Mouse (Mus musculus) CD4-positive, CD25-positive, alpha-beta regulatory T cell, adult 4 months (primary cell): Measurements from ENCODE around the gene Slc12a7. TPM values are rescaled to one million over a fixed set of nuclear protein-coding genes. Genes with fewer than 3 reads are reported as not detected.

Experiments used
- ATAC-seq: one replicate; pipeline ENCODE4 v1.8.0; 2017
- polyA plus RNA-seq, 2 experiments: library from polyadenylated mRNA; unstranded; fragments of 100-300 nt; shearing (Covaris generic); gene quantifications; one replicate each; pipeline ENCODE4 v1.2.1; 2017

Gene Slc12a7
- polyA plus RNA-seq, 2 experiments from 2014 or later: 37.2 to 50.1 TPM

DNA sequence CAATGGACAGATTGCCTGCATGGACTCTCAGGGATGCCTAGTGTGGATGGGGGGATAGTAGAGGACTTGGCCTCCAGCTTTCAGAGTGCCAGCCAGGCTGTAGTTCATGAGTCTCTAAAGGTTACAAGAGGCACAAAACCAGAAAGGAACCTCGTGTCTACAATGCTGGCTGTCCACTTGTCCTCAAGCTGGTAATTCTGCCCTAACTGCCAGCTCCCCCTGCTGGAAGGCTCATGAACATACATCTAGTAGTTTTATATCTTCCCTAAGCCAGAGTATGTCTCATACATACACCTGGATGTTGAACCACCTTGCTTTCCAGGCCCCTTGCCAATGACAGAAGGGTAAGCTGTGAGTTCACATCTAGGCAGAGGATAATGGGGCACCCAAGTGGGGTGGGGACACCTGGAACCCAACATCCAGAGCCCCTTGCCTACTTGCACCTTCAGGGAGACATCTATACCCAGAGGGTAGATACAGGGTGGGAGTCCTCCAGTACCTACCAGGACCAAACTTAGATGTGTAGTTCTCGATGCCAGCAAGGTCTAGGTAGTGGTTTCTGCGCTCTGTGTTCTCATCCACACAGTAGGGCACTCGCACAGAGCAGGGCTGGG, 89.4 kb downstream of the Slc12a7 start:
- peak; percentile 85 for ATAC-seq

DNA sequence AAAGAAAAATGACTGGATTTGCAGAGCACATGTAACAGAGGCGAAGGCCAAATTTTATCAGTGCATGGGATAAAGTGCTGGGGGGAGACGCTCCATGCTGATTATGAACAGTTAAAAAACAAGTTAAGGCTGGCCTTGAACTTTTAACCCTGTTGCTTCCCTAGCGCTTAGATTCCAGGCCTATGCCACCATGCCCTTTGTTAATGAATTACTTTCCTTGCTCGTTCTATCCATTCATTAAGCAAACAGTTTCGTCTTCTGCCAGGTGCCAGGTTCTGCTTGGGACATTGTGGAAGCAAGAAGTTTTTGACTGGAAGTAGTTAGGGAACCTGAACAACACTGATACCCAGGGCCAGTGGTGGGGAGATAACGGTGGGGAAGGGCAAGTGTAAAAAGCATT, 90.8 kb downstream of the Slc12a7 start:
- ATAC-seq: no peak

DNA sequence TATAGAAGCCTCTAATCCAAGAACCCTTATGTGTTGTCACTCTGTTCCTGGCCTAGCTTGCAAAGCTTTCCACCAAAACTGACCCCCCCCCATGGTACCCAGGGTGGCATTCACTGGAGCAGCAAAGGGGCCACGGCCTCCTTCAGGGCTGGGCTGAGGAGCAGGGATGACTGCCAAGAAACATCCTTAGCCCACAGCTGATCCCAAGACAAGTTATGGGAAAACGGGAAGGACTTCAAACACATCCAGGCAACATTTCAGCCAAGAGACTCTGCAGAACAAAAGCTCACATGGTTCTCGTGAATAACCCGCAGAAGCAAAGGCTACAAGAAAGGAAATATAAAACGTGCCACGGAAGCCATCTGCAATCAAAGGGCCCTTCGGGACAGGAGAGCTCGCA, 94.3 kb downstream of the Slc12a7 start:
- ATAC-seq: no peak

DNA sequence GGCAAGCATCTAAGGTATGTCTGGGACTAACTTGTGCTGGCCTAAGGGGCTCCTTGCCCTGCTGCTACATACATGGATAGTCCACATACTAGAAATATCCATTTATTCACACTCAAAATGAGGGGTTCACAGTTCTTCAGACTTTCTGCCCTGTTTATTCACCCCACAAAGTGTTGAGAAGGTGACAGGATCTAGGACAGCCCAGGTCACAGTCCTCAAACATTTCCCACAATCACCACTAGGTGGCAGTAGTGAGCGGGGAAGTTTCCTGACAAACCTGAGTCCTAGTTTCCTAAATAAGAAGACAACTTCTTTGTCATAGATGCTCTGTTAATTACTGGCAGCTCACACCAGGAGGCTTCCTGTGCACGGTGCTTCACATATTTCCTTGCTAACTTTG, 98.6 kb downstream of the Slc12a7 start:
- ATAC-seq: peak; percentile 51

DNA sequence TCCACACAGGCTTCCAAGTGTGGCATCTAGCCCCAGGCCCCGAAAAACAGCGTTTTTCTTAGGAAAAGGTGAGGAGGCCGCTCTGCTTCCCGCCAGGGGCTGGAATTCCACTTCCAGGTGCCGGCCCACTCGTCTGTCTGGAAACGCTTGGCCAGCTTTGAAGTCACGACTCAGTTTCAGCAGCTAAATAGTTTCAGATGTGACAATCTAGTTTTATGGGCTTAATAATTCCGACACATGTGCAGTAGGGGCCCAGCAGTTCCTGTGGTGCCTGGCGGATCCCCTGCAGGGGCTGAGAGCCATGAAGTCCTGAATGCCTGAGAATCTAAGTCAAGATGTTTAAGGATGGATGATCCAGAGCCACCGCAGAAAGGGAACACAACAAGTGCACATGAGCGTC, 100.9 kb downstream of the Slc12a7 start:
- ATAC-seq: no peak

DNA sequence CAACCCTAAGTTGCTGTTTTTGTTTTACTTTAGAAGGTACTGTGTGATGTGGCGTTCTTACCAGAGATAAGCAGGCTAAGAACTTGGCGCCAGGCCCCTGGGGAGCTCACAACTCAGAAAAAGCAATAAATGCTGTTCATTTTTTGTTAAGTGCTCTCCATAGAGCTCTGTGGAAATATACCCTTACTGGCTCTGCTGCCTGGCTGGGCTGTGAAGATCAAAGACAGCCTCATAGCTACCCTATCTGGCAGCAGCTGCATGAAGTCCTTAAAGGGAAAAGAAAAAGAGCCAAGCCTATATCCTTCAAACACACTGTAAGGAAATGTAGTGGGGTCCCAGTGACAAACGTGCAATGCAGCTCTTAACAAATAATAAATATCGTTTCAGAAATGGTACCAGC, 102.9 kb downstream of the Slc12a7 start:
- no peak for ATAC-seq

DNA sequence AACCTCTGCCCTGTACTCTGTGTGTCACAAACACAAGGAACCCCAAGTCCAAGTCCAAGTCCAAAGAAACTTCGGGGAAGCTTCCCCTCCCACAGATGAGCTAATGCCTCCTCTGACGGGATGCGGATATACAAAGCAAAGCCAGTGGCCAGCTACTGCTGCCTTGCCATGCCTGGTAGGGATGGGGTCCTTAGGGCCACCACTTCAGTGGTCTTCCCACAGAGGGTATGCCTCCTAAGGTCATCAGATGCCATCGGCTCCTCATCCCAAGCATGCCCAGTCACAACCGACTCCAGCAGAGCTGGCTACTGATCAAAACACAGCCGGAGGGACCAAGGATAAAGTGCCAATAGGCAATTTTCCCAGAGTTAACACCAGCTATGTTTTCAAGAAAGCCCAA, 103.6 kb downstream of the Slc12a7 start:
- ATAC-seq: no peak

DNA sequence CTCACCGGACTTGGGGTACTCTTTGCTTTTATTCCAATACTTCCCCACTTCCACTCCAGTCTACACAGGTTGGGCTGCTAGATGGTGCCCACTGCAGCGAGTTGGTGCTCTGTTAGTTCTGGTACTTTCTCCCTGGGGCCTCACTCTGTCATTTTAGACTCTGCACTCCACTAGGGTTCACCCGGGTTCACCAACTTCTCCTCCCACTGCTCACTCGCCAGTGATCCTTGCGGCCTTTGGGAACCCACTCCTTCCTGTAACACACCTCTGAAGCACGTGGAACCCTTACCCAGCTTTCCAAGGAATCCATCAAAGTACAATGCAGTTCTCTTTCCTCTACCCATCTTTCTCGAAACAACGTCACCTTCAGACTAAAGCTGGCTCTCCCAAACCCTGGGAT, 104.8 kb downstream of the Slc12a7 start:
- no peak for ATAC-seq

DNA sequence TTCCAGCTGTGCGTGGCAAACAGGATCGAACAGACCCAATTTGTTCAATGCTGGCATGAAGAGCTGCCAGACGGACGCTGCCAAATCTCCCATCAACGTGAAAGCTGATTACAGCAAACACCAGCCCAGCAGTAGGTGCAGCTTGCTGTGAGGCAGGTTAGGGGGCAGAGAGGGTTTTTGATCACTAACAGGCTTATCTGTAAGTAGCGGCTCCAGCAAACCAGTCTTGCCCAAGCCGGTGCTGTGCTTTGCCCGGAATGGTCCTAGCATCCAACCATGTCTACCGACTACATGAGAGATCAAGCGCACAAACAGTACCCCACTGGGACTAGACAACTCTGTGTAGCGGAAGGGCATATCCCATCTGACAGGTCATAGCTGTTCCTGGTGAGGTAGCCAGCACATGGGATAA, 106.2 kb downstream of the Slc12a7 start:
- ATAC-seq: no peak

DNA sequence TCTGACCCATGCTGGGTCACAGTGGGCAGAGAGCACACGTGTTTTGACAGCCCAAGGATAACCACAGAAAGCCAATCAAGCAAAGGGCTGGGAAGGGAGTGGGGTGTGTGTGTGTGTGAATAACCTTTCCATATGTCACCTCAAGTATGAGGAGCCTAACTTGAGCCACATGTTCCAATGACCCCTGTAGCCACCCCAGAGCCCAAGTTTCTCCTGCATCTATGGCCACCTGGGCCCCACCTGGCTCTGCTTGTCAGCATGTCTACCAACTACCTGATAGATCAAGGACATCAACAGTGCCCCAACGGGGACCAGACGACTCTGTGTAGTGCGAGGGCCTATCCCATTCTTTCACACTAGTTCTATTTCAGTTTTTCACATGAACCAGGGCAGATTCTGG, 106.8 kb downstream of the Slc12a7 start:
- ATAC-seq: no peak

DNA sequence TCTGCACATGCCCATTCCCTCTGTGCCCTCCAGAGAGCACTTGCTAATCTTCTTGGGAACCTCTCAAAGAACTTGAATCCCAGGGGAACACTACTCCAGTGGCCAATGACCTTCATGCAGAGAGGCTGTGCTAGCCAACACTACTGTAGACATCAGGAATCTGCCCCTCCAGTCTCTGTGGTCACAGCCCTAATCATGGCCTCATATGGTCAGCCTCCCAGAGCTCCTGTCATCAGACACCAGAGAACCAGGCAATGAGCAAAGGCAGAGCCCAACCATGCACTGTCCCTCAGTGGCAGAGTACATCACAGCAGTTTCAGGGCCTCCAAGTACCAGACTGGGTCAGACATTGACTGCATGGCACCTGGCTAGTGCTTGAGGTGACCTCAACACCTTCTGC, 109.8 kb downstream of the Slc12a7 start:
- ATAC-seq: no peak

DNA sequence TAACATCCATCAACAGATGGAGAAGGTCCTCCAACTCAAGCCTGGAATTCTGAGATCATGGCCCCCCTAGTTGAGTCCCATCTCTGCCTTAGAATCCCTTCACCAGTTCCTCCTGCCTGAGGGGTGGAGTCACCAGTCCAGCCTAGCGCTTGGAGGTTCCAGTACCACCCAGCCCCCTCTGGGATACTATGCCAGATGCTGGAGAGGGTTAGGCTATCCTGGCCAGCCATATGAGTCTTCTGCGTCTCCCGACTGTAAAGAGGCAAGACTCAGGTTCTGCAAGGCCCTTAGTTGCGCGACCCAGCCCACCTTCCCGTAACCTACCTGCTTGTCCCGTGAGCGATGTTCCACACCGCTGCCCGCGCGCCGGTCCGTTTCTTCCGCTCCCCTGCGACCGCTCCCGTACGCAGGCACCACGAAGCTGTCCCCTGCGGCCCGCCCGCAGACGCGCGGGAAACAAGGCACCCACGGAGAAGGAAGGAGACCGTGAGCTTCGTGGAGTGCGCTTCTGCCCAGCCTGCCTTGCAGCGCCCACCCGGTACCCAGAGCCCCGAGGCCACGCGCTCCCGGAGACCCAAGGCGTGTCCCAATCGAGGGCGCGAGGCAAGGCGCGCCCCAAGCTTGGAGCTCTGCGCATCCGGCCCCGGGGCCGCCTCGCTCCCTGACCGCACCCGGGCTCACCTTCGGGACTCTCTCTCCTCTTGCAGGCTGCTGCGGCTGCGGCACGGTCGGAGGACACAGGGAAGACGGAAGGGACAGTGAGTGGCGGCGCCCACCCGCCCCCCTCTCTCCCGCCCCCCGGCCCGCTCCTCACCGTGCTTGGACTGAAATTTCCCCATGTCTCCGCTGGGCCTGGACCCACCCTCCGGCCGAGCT, 113.9 kb downstream of the Slc12a7 start:
- ATAC-seq: no peak

DNA sequence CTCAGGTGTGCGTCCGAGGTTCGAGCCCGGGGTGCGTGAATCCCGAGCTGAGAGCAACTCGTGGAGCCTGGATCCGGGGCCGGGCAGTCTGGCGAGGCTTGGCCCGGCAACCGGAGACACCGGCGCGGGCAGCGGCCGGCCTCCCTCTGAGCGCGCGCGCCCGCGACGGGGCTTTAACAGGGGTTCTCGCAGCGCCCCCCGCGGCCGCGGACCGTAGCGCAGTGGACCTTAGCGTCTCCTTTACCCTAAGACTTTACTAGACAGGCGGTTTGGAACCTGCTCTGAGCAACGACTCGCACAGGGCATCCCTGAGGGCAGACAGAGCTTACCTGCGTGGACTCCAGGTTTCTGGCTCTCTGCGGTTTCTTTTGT, 114.6 kb downstream of the Slc12a7 start, which contains the start of gene Nkd2:
TSS of gene Nkd2 (minus strand) at position 167 of the 372 bp plus-strand sequence.
- ATAC-seq: peak; percentile 71

Other genes starting within 250 kb of the Slc12a7 start
- not detected for gene Slc6a3, start 196.3 kb upstream of the Slc12a7 start, polyA plus RNA-seq
- gene Clptm1l, start 129.1 kb upstream of the Slc12a7 start, polyA plus RNA-seq: 10 to 100 TPM; 19.1 to 44.9 TPM
- gene Tert, start 106.2 kb upstream of the Slc12a7 start, polyA plus RNA-seq: 1 to 10 TPM; 2.8 to 3.6 TPM
- not detected for gene Slc6a18, start 55.1 kb upstream of the Slc12a7 start, polyA plus RNA-seq
- not detected for gene Slc6a19, start 28.2 kb upstream of the Slc12a7 start, polyA plus RNA-seq
- gene Nkd2, start 114.5 kb downstream of the Slc12a7 start, polyA plus RNA-seq: under 1 TPM; 0.14 to 0.38 TPM
- 1 to 10 TPM; 1.2 to 2.0 TPM for gene Trip13, start 204.7 kb downstream of the Slc12a7 start, polyA plus RNA-seq
- gene Brd9, start 204.7 kb downstream of the Slc12a7 start, polyA plus RNA-seq: 10 to 100 TPM; 61.9 to 72.2 TPM
- gene Zdhhc11, start 230.8 kb downstream of the Slc12a7 start, polyA plus RNA-seq: not detected